Mouse (Mus musculus) megakaryocyte, embryonic 14.5 days (primary cell): ENCODE results near the gene Gm17324. TPM values are rescaled to one million over a fixed set of nuclear protein-coding genes. Genes with fewer than 3 reads are reported as not detected.
A peak's percentile ranks its signal among the peaks of the same experiment; 100 is the strongest.

Source experiments
- H3K27me3 ChIP-seq: replicated peaks from 2 replicates; pipeline ENCODE3; 2012; ENCODE audit warnings: inconsistent platforms
- H3K36me3 ChIP-seq: replicated peaks from 2 replicates; pipeline ENCODE3; 2012; ENCODE audit warnings: low read length, inconsistent platforms, mixed read lengths
- H3K4me1 ChIP-seq: 2 replicates; pipeline ENCODE4 v1.6.1; 2012; ENCODE audit warnings: inconsistent platforms
- H3K4me3 ChIP-seq: replicated peaks from 2 replicates; pipeline ENCODE3; 2012; ENCODE audit warnings: moderate library complexity, mild to moderate bottlenecking, inconsistent platforms
- H3K9me3 ChIP-seq: 2 replicates; pipeline ENCODE4 v1.6.1; 2012; ENCODE audit warnings: inconsistent platforms
- FLI1 ChIP-seq: IDR thresholded peaks from 2 replicates; pipeline ENCODE4 v1.6.1; 2012; ENCODE audit warnings: low read length, inconsistent platforms, mixed read lengths
- GATA1 ChIP-seq: IDR thresholded peaks from 3 replicates; pipeline ENCODE4 v1.6.1; 2012; ENCODE audit warnings: mixed read lengths, low read length, inconsistent platforms, borderline replicate concordance
- polyA plus RNA-seq: library from polyadenylated mRNA; stranded (reverse); fragments of >175 nt; gene quantifications from 2 replicates; pipeline ENCODE4 v1.2.3, GENCODE M21; 2012; ENCODE audit warnings: low replicate concordance; ENCODE audit not compliant: insufficient read depth

Gene Gm17324
- polyA plus RNA-seq, 1 experiment, result 0.54 TPM

- peaks cover 23% of the 10 kb centered on the region for H3K4me1 ChIP-seq
- TF ChIP-seq GATA1 (no peak), FLI1 (no peak)
- H3K27me3 ChIP-seq, result peaks cover 4% of the 10 kb centered on the region
- H3K9me3 ChIP-seq, result no peaks in the 10 kb centered on the region
- peaks cover 28% of the 10 kb centered on the region for H3K36me3 ChIP-seq
- no peak overlapping the region for H3K4me3 ChIP-seq
These were observed 19.0 kb downstream of the Gm17324 start for GRCm38 (mm10) chr9:78429551-78429950.

GRCm38 (mm10) chr9:78428870-78429432, 19.6 kb downstream of the Gm17324 start:
- peaks cover 4% of the 10 kb centered on the region for H3K27me3 ChIP-seq
- peaks cover under 1% of the 10 kb centered on the region; the same call in 1 of the 2 replicates for H3K9me3 ChIP-seq
- TF ChIP-seq GATA1, result no peak
- TF ChIP-seq FLI1, result no peak
- peaks cover 24% of the 10 kb centered on the region for H3K36me3 ChIP-seq
- H3K4me1 ChIP-seq, result peaks cover 23% of the 10 kb centered on the region
- no peak overlapping the region for H3K4me3 ChIP-seq

- no peak for TF ChIP-seq FLI1
- no peak for TF ChIP-seq GATA1
- Histone ChIP-seq H3K4me3 (peak overlapping the region; percentile 53), H3K36me3 (peaks cover 19% of the 10 kb centered on the region), H3K9me3 (peaks cover 6% of the 10 kb centered on the region; the same call in 1 of the 2 replicates), H3K27me3 (peaks cover 9% of the 10 kb centered on the region), H3K4me1 (peaks cover 23% of the 10 kb centered on the region)
These were observed 20.4 kb downstream of the Gm17324 start for GRCm38 (mm10) chr9:78428185-78428584.

- Histone ChIP-seq H3K27me3 (peaks cover 9% of the 10 kb centered on the region), H3K4me1 (peaks cover 23% of the 10 kb centered on the region), H3K4me3 (peak overlapping the region; percentile 46), H3K36me3 (peaks cover 11% of the 10 kb centered on the region), H3K9me3 (peaks cover 6% of the 10 kb centered on the region; the same call in 1 of the 2 replicates)
- no peak for TF ChIP-seq GATA1
- no peak for TF ChIP-seq FLI1
These were observed 21.2 kb downstream of the Gm17324 start for GRCm38 (mm10) chr9:78427362-78427781.

- H3K9me3 ChIP-seq, result no peaks in the 10 kb centered on the region
- no peak overlapping the region for H3K4me3 ChIP-seq
- TF ChIP-seq FLI1 (no peak), GATA1 (no peak)
- H3K27me3 ChIP-seq, result peaks cover 24% of the 10 kb centered on the region
- no peaks in the 10 kb centered on the region for H3K4me1 ChIP-seq
- H3K36me3 ChIP-seq, result no peaks in the 10 kb centered on the region
These were observed 47.0 kb downstream of the Gm17324 start for GRCm38 (mm10) chr9:78401596-78401995.

GRCm38 (mm10) chr9:78400570-78400969, 48.0 kb downstream of the Gm17324 start:
- Histone ChIP-seq H3K36me3 (no peaks in the 10 kb centered on the region), H3K4me1 (peaks cover 8% of the 10 kb centered on the region), H3K27me3 (peaks cover 31% of the 10 kb centered on the region), H3K9me3 (peaks cover 2% of the 10 kb centered on the region), H3K4me3 (no peak overlapping the region)
- TF ChIP-seq FLI1, result no peak
- no peak for TF ChIP-seq GATA1

Other genes with a start within 250 kb of the Gm17324 start
- not detected in 2 replicates for gene Gsta1, start 218.1 kb downstream of the Gm17324 start, polyA plus RNA-seq
- gene Gm3776, start 191.7 kb downstream of the Gm17324 start, polyA plus RNA-seq, result not detected in 2 replicates
- gene Gm10639, start 158.9 kb downstream of the Gm17324 start, polyA plus RNA-seq, result not detected in 2 replicates
- not detected in 2 replicates for gene Omt2a, start 134.0 kb downstream of the Gm17324 start, polyA plus RNA-seq
- gene Omt2b, start 121.2 kb downstream of the Gm17324 start, polyA plus RNA-seq, result not detected in 2 replicates
- not detected in 2 replicates for gene Gsta2, start 93.0 kb downstream of the Gm17324 start, polyA plus RNA-seq
- gene Dppa5a, start 80.6 kb downstream of the Gm17324 start, polyA plus RNA-seq, result not detected in 2 replicates
- gene Ooep, start 70.1 kb downstream of the Gm17324 start, polyA plus RNA-seq, result not detected in 2 replicates
- gene Ddx43, start 53.0 kb downstream of the Gm17324 start, polyA plus RNA-seq, result 0.07 TPM in 1 of 2 replicates, not detected in the other
- gene Cgas, start 5.5 kb downstream of the Gm17324 start, polyA plus RNA-seq, result 2.0 and 2.8 TPM in 2 replicates
- 5.6 and 19.5 TPM in 2 replicates for gene Mto1, start 578 bp downstream of the Gm17324 start, polyA plus RNA-seq
- 154 and 597 TPM in 2 replicates for gene Eef1a1, start 40.4 kb upstream of the Gm17324 start, polyA plus RNA-seq
- gene Slc17a5, start 139.3 kb upstream of the Gm17324 start, polyA plus RNA-seq, result 2.9 TPM in 1 of 2 replicates, not detected in the other
- gene Cd109, start 166.8 kb upstream of the Gm17324 start, polyA plus RNA-seq, result 0.53 TPM in 1 of 2 replicates, not detected in the other